Mouse (Mus musculus) myocyte (in vitro differentiated cells): Measurements from ENCODE around the gene Clns1a.

Source experiments
- CEBPB ChIP-seq: IDR thresholded peaks from 2 replicates; pipeline ENCODE4 v1.6.1; 2011; ENCODE audit warnings: mild to moderate bottlenecking, moderate library complexity; ENCODE audit not compliant: poor library complexity, insufficient read depth, severe bottlenecking
- MAX ChIP-seq: IDR thresholded peaks from one replicate; pipeline ENCODE4 v1.6.1; 2011; ENCODE audit warnings: low read depth, mild to moderate bottlenecking, control low read depth
- MYOG ChIP-seq, 3 experiments: IDR thresholded peaks; one replicate each; pipeline ENCODE4 v1.6.1; 2011; ENCODE audit warnings: control low read depth in 2 of 3, low read depth in 2 of 3, mild to moderate bottlenecking in 2 of 3; ENCODE audit not compliant: insufficient read length in 2 of 3, control insufficient read depth in 1 of 3, insufficient read depth in 1 of 3
- POLR2A ChIP-seq: IDR thresholded peaks from one replicate; pipeline ENCODE4 v1.6.1; 2011; ENCODE audit warnings: low read depth, mild to moderate bottlenecking, control low read depth, moderate library complexity; ENCODE audit not compliant: insufficient read length
- USF1 ChIP-seq: IDR thresholded peaks from one replicate; pipeline ENCODE4 v1.6.1; 2011; ENCODE audit warnings: low read depth, mild to moderate bottlenecking, control low read depth, moderate library complexity

- no peak for TF ChIP-seq POLR2A
- TF ChIP-seq USF1, result no peak
- no peak for TF ChIP-seq MAX
- TF ChIP-seq MYOG (IDR thresholded peaks at IDR 0.05; ENCODE audit: control insufficient read depth in 1 of 3, insufficient read depth in 1 of 3, insufficient read length in 2 of 3, low read depth in 2 of 3), result no peak
- TF ChIP-seq CEBPB, result no peak
These were observed 40.8 kb downstream of the Clns1a start for GRCm38 (mm10) chr7:97737256-97737637.
